Mouse (Mus musculus) lung, postnatal 25 days (tissue): ENCODE measurements around the gene Gm26897.
A peak's percentile ranks its signal among the peaks of the same experiment; 100 is the strongest.

ENCODE experiments used
- DNase-seq: peaks from one replicate; pipeline ENCODE4 v3.0.0; 2022; ENCODE audit warnings: low spot score

The Gm26897 gene

DNA sequence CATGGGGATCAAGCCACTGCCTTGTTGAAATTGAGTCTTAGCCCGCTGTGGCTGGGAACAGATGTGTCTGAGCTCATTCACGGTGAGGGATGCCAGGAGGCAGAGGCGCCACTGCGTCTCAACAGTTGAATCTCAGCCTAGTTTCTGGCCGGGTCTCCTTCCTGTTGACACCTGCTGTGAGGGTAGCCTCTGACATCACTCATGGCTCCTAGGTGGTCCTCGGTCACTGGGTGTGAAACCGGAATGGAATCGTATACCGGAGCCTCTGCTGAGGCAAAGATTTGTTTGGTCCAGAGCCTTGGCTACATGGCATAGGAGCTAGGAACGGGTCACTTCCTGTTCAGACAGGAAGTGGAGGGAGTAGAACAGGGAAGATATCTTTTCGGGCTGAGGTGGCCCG, at the start of gene Gm26897:
TSS of gene Gm26897 (plus strand) at position 74 of the 400 bp plus-strand sequence.
- no peak for DNase-seq

DNA sequence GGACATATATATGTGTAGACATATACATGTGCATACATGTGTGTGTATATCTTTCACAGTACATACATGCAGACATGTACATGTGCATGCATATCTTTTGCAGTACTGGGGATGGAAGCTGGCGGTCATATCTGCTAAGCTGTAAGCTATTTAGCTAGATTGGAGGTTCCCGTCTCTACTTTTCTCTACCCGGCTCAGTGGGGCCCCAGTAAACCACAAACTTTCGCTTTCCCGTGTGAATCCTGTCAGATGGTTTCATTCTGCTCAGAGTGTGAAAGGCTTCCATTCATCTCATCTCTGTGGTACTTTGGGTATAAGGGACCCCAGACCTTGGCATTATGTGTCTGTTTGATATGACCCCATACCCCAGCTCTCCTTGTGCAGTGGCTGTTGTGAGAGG, 46.4 kb upstream of the Gm26897 start:
- no peak for DNase-seq

DNA sequence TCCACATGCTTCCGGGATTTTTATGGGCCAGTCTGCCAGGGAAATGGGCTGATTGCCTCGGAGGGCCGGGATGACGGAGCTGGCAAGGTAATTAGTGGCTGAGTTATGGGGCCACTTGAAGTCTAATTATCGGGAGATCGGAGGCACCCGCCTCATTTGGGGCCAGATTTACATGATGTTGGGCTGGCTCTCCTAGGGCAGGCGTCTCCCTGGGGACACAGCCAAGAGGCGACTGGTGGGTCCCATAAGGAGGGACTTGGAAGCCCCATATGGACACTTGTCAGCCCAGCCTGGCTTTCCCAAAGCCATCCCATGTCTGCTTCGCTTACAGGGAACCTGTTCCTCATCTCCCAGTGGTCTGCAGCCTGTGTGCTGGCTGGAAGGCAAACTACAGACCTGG, 45.1 kb upstream of the Gm26897 start:
- DNase-seq = no peak

DNA sequence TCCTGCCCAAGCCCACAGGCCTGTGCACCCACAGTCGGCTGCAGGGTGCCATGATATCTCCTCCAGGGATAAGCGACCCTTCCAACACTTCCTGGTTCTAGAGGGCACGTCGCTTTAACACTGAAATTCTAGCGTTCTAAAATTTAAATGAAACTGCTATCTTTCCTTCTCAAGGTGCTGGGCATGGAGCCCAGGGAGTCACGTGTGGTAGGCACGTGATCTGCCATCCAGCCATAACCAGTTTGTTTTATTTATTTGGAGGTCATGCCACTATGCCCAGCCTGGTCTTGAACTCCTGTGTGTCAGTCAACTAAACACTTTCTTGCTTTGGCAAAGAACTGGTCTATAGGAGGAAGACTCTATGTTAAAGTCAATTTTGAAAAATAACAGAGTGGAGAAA, 35.7 kb upstream of the Gm26897 start:
- DNase-seq = no peak

DNA sequence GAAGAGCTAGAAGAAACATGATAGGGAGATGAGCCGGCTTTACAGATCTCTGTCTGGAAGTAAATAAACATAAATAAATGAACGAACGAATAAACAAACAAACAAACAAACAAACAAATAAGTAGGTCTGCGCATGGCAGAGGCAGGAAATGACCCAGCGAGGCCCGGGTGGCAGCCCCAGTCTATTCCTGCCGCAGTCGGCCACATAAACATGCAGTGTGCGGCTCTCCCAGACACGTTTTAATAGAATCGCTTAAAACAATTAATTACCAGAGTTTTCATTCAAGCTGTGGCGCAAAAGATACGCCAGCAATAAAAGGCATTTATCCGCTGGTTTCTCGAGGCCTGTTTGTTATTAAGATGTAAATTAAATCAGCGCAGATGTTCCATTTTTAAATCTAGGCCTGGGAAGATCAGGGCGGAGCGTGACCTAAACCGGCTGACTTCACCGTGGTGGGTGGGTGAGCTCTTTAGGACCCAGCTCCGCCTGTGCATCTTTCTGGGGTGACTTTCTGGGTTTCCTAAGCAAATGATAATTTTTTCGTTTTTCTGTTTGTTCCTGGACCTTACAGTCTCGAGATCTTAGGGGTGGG, 33.9 kb upstream of the Gm26897 start:
- DNase-seq = no peak

DNA sequence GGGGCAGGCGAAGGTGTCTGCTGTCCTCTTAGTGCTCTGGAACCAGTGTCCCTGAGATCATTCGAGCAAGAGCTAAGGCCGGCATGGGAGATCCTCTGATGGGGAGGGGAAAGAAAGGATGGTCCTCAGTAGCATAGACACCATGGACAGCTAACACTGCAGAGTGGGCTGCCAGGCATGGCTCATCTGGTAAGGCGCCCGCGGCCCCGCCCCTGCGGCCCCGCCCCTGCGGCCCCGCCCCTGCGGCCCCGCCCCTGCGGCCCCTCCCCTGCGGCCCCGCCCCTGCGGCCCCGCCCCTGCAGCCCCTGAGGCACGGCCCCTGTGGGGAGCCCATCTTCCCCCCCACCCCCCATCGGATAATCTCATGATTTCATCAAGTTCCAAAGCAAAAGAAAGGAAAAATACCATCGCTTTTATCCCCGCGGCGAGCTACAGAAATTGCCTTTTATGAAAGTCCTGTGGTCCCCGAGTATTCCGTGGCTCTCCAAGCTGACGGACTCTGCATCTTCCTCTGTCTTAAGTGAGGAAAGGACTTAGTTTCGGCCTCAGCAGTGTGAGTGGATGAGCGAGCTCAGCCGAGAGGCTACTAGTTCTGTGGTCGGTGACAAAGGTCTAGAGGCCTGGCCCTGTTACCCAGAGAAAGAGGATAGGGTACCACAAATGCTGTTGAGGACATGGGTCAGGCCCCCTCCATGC, 31.9 kb upstream of the Gm26897 start:
- no peak for DNase-seq

DNA sequence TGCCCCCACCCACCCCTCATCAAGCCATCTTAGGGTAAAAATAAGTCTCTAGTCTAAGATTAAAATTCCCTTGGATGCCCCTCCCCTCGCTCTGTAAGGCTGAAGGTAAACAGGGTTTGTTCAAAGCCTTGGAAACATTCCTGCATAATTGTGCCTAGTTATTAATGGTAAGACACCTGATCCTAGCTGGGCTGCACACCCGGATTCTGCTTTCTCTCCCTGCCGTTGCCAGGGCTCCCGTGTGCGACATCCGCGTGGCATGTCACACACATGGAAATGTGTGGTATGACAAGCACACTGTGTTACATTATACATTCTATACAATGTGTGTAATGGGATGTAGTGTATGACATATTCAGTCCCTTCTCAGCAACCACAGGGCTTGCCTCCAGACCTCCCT, 30.1 kb upstream of the Gm26897 start:
- no peak for DNase-seq

DNA sequence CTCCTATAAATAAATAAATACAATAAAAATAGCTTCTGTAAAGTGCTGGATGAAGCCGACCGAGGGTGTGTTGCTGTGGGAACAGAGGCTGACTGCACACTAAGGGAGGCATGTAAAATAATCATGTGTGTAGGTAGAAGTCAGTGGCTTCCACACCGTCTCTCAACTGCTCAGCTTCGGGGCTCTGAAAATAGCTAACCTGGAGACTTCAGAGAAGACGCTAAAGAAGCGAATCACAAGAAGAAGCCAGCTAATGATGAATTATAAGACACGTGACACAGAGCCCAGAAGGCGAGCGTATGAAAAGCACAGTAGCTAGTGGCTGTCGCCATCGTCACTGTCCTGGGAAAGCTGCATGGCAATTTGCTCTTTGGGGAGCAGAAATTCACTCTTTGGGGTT, 29.4 kb upstream of the Gm26897 start:
- DNase-seq = no peak

DNA sequence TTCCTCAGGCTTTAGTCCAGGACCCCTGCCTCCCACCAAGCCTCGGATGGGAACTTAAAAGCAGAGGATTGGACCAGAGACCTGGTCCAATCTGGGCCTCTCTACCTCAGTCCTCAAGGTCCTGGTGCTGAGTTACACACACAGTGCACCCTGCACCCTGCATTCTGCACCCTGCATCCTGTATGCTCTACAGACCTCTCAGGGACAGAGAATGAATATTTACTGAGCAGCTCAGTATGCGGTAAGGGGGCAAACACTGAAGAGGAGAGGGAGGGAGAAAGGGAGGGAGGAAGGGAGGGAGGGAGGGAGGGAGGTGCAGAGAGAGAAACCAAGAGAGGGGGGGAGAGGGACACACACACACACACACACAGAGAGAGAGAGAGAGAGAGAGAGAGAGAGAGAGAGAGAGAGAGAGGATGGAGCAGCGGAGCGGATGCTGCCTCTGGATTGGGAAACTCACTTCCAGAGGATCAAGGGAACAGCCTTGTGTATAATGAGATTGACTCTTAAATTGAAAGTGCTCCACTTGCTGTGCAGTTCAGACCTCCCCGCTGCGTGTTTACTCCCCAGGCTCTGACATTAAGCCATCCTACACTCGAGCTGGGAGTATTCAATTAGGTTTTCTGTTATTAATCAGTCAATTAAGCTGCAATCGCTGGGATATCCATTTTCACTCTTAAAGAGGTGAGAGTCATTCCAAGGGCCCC, 24.4 kb upstream of the Gm26897 start:
- DNase-seq = no peak

DNA sequence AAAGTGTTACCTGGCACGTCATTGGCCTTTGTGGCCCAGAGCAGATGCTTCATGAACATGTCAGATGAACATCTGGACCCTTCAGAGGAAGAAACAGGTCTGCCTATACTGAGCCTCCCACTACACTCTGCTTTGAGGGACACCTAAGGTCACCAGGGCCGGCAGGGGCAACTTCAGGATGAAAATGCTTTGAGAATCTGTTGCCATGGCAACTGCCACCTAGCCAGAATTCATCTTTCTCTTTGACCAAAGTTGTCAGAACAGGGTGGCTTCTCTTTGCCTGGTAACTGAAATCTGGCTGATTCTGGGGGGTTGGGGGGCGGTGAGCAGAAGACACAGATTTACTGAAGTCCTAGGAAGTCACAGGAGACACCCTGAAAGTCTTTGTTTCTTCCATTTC, 14.7 kb upstream of the Gm26897 start:
- DNase-seq = no peak

DNA sequence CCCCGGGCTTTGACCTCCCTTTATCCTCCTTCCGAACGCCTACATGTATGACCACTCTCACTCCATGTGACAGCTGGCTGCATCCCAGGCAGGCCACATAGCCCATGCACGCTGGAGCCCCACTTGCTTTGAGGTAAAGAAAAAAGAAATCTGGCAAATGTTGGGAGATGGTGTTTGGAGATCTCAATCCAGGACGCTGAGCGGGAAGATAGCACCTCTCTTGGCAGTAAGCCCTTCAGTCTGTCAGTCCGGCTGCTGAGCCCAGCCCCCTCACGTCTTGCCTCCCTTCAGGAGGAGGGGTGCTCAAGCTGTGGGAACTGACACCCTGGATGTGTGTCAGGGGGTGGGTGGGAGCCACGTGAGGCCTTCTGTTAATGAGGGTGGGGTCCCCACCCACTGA, 13.0 kb upstream of the Gm26897 start:
- no peak for DNase-seq

DNA sequence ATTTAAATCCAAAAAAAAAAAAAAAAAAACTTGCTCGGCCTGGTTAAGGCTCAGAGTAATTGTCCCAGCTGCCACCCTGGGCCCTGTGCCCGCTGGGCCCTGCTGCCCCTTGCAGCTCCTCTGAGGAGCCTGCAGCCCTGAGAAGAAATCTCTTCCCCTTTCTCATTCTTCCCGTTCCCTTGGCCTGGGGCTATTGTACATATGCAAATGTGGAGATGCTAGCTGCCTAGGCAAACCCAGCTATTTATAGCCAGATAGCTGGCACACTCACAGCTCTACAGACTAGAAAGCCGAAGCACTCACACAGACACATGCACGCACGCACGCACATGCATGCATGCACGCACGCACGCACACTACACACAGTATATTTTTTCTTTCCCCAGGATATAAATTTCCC, 9.0 kb upstream of the Gm26897 start:
- DNase-seq = no peak

DNA sequence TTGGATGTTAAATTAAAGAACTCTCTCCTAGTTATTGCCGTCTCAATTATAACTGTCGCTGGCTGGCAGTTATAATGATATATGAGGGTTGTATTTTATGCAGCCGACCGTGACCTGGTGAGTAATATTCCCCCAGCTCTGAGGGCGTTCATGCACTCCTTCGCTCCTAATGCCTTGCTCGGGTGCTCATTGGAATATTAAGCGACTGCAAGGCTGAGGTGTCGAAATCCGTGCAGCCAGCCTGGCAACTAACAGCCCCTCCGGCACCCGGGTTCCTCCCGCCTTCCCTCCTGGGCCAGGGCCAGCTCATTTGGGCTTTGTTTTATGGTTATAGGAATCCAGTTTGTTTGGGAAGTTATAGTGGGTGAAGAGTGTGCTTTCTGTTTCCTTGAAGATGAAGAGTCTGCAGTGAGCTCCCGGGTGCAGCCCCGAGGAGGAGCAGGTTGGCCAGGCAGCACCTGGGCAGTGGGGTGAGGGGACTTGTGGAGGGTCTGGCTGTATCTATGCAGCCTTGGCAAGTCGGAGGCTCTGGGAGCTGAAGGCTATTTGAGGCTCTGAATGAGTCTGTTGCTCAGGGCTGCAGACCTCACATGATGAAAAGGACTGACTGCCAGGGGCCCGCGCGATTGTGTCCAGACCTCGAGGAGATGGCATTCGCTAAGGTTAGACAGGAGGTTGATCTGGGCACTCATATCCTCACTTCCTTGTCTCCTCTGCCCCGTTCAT, 8.4 kb upstream of the Gm26897 start:
- DNase-seq = no peak

DNA sequence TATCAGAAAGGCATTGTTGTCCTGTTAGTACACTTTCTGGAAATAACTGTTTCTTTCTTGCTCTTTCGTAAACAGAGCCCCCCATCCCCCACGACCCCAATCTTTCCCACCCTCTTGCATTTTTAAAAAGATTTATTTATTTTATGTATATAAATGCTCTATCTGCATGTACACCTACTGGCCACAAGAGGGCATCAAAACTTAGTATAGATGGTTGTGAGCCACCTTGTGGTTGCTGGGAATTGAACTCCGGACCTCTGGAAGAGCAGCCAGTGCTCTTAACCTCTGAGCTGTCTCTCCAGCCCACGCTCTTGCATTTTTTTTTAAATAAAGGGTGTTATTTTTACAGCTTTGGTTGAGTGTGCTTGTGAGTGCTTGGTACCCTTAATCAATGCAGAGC, 5.3 kb upstream of the Gm26897 start:
- DNase-seq = no peak

DNA sequence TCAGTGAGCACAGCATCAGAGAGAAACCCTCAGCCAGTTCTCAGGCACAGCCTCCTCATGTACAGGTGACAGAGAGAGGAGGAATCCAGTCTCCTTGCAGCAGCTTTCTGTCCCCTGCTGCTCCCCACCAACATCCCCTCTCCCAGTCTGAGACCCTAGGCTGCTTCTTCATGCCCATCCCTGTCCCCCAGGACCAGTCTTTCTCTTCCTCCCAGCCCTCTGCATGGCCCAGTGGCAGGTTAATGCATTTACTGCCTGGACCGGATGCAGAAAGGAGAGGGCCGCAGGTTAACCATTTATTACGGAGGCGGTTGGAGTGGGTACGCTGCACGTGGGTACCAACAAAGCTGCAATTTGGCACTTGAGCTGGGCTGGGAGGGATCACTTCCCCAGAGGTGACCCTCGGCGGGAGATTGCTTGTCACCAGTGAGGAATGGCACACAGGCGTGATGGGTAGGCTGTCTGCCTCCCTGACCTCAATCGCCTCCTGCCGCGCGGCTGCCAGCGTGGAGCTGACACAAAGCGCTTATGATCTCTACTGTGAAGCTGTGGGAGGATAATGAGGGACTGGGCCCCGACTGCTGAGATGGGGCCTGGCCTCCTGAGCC, 3.1 kb upstream of the Gm26897 start:
- no peak for DNase-seq

DNA sequence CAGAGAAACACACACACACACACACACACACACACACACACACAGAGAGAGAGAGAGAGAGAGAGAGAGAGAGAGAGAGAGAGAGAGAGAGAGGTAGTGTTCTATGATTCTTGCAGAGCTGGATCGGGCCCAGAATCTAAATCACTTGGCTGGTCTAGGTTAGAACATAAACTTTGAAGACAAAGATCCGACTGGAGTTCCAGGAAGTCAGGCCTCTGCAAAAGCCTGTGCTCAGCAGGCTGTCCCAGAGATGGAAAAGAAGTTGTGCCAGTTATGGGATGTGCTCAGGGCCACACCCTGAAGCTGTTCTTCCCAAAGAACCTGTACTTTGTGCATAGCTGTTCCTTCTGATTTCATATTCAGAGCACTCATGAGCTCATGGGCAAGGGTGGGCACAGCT, 1.5 kb upstream of the Gm26897 start:
- DNase-seq = no peak

DNA sequence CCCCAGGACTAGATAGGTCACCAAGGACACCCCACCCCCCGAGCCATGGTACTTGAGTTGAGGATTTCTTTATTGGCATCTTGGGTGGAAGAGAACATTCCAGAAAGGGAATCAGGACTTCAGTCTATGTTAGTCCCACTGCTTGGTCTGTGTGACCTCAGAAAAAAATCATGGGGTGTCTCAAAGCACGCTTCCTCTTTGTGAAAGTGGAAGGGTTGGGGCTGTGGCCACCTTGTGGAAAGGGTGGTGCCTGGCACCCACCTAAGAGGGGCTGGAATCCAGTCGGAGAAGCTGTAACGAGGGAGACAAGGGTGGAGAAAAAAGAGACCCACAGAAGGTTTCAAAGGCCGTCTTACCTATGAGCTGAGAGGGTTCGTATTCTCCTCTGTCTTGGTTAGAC, 5.8 kb downstream of the Gm26897 start:
- DNase-seq = no peak

DNA sequence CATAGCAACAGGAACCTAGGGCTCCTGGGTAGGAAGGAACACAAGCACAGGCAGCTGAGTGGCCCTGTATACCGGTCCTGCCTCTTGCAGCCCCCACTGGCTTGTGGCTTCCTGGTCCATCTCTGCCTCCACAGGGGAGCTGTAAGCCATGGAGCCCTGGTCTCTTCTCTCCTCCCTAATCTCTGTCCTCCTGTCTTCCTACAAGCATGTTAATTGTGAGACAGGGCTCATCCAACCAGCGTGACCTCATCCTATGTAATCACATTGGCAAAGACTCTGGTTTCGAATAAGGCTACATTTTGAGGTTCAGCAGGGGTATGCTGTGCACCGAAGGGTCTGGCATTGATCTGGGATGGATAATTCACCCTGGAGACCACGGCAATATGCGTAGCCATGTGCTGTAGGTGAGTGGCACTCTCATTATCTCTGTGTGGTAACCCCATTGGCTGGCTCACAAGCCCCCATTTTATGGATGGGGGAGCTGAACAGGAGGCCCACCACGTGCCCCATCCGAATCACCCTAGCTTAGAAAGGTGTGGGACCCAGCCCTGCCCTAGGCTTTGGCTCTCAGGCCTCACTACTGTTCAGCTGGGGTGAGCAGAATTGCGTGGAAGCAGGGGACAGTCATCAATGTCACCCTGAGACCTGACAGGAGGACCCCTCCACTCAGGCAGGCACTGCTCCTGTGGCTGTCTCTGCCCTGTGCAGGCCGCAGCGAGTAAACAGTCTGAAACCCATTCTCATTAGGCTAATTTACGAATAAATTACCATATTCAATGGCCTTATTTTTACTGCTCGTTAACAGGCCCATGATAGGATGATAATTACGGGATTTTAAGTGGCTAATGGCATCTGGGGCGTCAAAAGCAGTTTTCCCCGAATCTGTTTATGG, 6.9 kb downstream of the Gm26897 start:
- DNase-seq = no peak

DNA sequence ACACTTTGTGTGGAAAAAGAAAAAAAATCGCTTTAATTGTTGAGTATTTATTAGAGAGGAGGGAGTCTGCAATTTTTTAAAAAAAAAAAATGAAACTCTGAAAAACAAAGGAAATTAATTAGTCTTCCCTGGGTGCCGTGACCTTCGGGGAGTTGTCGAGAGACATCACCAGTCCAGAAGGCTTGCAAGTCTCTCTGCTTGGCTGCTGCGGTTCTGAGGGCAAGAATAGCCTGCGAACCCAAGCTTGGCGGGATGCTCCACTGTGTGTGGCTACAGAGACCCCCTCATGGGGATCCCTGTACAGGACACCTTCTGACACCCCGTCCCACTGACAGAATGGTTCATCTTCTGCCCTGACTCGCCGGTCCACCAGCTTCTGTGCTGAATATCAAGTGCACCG, 7.6 kb downstream of the Gm26897 start:
- no peak for DNase-seq

DNA sequence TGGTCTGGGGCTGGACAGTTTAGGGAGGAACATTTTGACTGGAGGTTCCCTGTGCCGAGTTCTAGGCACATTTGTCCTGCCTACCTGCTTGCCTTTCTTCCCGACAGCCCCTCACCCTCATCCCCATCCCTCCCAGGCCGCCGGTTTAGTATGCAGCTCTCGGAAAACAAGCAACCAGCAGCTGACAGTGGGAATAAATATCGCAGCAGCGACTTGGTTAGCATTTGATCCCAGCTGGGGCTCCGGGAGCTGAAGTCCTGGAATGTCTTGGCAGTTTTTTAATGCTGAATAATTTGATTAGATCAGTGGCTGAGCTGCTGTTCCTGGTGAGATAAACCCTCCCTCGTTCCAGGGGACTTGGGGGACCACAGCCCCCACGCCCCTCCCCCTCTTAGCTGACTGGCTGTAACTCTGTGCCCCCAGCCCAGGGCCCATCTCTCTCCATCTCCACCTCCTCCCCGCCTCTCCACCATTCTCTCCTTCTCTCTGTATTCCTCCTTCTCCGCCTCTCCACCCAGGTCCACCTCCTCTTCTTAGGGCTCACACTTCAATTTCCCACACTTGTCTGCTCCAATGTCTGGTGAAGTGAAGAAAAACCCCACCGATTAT, 8.7 kb downstream of the Gm26897 start:
- DNase-seq = peak; percentile 4

DNA sequence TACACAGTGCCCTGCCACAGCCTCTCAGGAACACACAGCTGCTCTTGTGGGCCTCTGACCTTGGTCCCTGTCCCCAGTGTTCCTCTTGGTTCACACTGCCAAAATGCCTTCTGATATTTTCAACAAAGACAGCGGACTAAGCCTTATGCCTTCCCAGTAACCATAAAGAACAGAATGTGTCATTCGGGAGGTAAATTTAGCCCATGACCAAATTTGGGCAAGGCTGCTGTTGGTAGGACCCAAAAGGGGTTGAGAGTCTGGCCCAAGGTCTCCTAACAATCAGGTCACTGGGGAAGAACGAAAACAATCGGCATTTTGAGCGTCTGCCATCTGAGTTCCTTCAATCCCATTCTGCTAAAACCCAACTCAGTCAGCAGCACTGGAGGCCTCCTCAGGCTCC, 15.9 kb downstream of the Gm26897 start:
- DNase-seq = no peak
